Mouse (Mus musculus) neural tube, embryonic 13.5 days (tissue): ENCODE data around the gene Gpatch8. TPM values are rescaled to one million over a fixed set of nuclear protein-coding genes. Genes with fewer than 3 reads are reported as not detected.

Experiments
- polyA plus RNA-seq: library from polyadenylated mRNA; unstranded; fragments of >200 nt; fragmentation: Nextera tagmentation; extraction: Ambion mirVana; gene quantifications from 2 replicates; pipeline ENCODE4 v1.2.1, GENCODE M21; 2015

Gene Gpatch8
- polyA plus RNA-seq, 1 experiment from 2014 or later = 77.5 TPM

Other genes with a start within 250 kb of the Gpatch8 start
- gene Ubtf, start 236.7 kb downstream of the Gpatch8 start, polyA plus RNA-seq = 78.2 and 83.9 TPM in 2 replicates
- 4.2 and 4.9 TPM in 2 replicates for gene Slc4a1, start 190.2 kb downstream of the Gpatch8 start, polyA plus RNA-seq
- gene Rundc3a, start 163.0 kb downstream of the Gpatch8 start, polyA plus RNA-seq = 156 and 161 TPM in 2 replicates
- gene Slc25a39, start 148.4 kb downstream of the Gpatch8 start, polyA plus RNA-seq = 154 TPM in 2 replicates
- 83.3 and 88.6 TPM in 2 replicates for gene Grn, start 126.1 kb downstream of the Gpatch8 start, polyA plus RNA-seq
- gene Fam171a2, start 108.7 kb downstream of the Gpatch8 start, polyA plus RNA-seq = 20.3 and 21.6 TPM in 2 replicates
- 5.7 and 6.2 TPM in 2 replicates for gene Itga2b, start 86.3 kb downstream of the Gpatch8 start, polyA plus RNA-seq
- gene Gm11627, start 23.1 kb upstream of the Gpatch8 start, polyA plus RNA-seq = 7.5 and 8.7 TPM in 2 replicates
- gene Fzd2, start 48.0 kb upstream of the Gpatch8 start, polyA plus RNA-seq = 14.8 and 21.1 TPM in 2 replicates
- gene Meioc, start 107.3 kb upstream of the Gpatch8 start, polyA plus RNA-seq = 0.15 and 0.25 TPM in 2 replicates
- 33.4 and 43.0 TPM in 2 replicates for gene Ccdc43, start 141.4 kb upstream of the Gpatch8 start, polyA plus RNA-seq
- 40.1 and 47.0 TPM in 2 replicates for gene Adam11, start 205.0 kb upstream of the Gpatch8 start, polyA plus RNA-seq